Mouse (Mus musculus): ENCODE data around the gene Taf10.

DNA sequence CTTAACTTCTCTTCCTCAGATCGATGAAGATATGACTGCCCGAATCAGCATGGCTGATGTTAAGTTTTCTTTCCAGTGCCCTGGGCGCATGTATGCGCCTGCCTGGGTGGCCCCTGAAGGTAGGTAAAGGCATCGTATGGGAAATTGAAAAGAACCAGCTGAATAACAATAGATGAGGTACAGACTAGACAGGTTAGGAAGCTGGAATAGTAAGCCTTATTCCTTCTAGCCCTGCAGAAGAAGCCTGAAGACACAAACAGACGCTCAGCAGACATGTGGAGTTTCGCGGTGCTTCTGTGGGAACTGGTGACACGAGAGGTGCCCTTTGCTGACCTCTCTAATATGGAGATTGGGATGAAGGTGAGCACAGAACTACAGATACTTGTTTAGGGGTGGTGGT, 2.2 kb downstream of the Taf10 start:
- TF ChIP-seq CTCF (IDR thresholded peaks at IDR 0.05; ENCODE audit: borderline replicate concordance, insufficient read depth, low read length) (no peak), POLR2A (IDR thresholded peaks at IDR 0.05; ENCODE audit: low read depth, low read length) (no peak; the same call in 1 of the 2 replicates)

Data from embryonic fibroblast, embryonic 13.5 days (primary cell).